Mouse (Mus musculus): ENCODE measurements around the gene Steap3. TPM values are rescaled to one million over a fixed set of nuclear protein-coding genes. Genes with fewer than 3 reads are reported as not detected.
A peak's percentile ranks its signal among the peaks of the same experiment; 100 is the strongest.

Steap3 gene
- polyA plus RNA-seq, 1 experiment from 2014 or later: 2.4 TPM

DNA sequence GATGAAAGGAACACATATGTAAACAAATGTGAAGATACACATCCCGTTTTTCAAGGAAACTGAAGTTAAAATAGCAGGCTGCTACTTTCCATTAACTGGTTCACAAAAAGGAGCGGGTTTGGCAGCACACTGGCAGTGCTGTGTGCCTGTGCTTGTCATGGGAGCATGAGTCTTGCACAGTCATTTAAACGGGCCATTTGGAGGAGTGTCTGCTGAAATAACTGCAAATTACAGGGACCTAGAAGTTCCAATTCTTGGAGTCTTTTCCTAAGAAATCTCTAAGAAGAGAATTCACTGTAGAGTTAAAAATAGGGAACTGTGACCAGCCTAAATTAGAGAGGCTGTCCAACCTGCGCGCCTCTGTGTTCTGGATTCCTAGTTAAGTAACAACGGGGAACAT lies 81.6 kb downstream of the Steap3 start:
- no peak overlapping the region for H3K4me2 ChIP-seq (replicated peaks)
- 88% methylated on average over 6 of the region's 6 CpGs for WGBS
- H3K36me3 ChIP-seq: no peaks in the 10 kb centered on the region
- H3K4me3 ChIP-seq: no peak overlapping the region
- H3K27ac ChIP-seq: no peak overlapping the region
- no peak overlapping the region for H3K9ac ChIP-seq
- peaks cover 4% of the 10 kb centered on the region; the same call in 1 of the 2 replicates for H3K4me1 ChIP-seq
- ATAC-seq (ENCODE audit: low FRiP score): no peak
- no peaks in the 10 kb centered on the region for H3K9me3 ChIP-seq (replicated peaks)
- H3K27me3 ChIP-seq: no peaks in the 10 kb centered on the region

DNA sequence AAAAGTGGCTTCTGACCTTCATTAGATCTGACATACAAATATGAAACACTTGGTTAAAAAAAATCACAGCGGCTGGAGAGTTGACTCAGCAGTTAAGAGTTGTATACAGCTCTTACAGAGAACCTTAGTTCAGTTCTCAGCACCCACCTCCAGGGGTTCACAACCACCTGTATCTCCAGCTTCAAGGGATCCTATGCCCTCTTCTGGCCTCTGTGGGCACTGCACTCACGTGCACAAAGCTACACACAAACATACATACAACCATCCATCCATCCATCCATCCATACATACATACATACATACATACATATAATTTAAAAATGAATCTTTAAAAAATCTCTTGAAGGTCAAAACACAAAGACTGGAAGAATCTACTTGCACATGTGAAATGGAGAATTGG lies 82.2 kb downstream of the Steap3 start:
- Histone ChIP-seq H3K9ac (no peak overlapping the region), H3K4me2 (replicated peaks) (no peak overlapping the region), H3K4me3 (no peak overlapping the region), H3K4me1 (peaks cover 3% of the 10 kb centered on the region; the same call in 1 of the 2 replicates), H3K36me3 (no peaks in the 10 kb centered on the region), H3K27ac (no peak overlapping the region), H3K27me3 (no peaks in the 10 kb centered on the region), H3K9me3 (replicated peaks) (no peaks in the 10 kb centered on the region)
- WGBS: 93% methylated on average over 2 of the region's 2 CpGs
- no peak for ATAC-seq (ENCODE audit: low FRiP score)

DNA sequence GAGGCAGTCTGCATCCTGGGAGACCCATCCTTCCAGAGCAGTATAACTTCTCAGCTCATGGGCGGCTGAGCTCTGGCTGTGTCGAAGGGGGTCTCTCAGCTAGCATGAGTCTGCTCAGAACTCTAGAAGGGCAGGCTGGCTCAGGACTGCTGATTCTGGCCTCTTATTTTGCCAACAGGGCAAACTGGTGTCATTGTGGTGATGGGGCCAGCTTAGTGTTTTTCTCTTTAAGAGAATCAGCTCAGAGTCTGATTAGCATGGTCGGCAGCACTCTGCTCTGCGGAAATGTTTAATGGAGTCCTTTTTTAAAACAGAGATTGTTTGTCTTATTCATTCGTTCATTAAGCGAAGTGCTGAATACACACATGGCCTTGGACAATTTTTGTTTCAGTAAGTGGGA lies 83.3 kb downstream of the Steap3 start:
- no peaks in the 10 kb centered on the region for H3K9me3 ChIP-seq (replicated peaks)
- WGBS: 90% methylated on average over 6 of the region's 6 CpGs
- no peak for ATAC-seq (ENCODE audit: low FRiP score)

DNA sequence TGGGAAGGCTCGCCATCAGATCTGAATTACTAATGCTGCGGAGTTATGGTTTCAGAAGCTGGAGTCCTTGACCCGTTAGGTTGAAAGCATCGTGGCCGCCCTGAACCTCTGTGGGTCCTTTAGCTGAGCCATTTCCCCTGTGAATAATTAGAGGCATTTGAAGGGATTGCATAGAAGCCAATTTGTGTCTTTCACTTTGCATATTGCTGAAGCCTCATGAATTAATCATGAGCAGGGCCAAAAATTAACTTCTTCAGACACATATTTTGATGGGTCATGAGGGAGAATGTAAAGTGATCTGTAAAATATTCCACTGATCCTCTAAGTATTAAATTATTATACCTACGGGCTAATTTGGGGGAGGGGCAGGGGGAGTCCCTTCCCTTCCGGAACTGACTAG lies 85.4 kb downstream of the Steap3 start:
- peaks cover 3% of the 10 kb centered on the region; the same call in 1 of the 2 replicates for H3K4me1 ChIP-seq
- no peaks in the 10 kb centered on the region for H3K27me3 ChIP-seq
- no peak overlapping the region for H3K4me2 ChIP-seq (replicated peaks)
- no peaks in the 10 kb centered on the region for H3K36me3 ChIP-seq
- 46% methylated on average over 7 of the region's 7 CpGs for WGBS
- H3K27ac ChIP-seq: no peak overlapping the region
- peak; percentile 54; the same call in 1 of the 2 replicates for ATAC-seq (ENCODE audit: low FRiP score)
- H3K4me3 ChIP-seq: no peak overlapping the region
- no peaks in the 10 kb centered on the region for H3K9me3 ChIP-seq (replicated peaks)
- no peak overlapping the region for H3K9ac ChIP-seq

More for the DNA sequence above, 83.3 kb downstream of the Steap3 start:
- Histone ChIP-seq H3K4me1 (peaks cover 3% of the 10 kb centered on the region; the same call in 1 of the 2 replicates), H3K27me3 (no peaks in the 10 kb centered on the region), H3K9ac (no peak overlapping the region), H3K27ac (no peak overlapping the region), H3K36me3 (no peaks in the 10 kb centered on the region), H3K4me3 (no peak overlapping the region), H3K4me2 (replicated peaks) (no peak overlapping the region)

DNA sequence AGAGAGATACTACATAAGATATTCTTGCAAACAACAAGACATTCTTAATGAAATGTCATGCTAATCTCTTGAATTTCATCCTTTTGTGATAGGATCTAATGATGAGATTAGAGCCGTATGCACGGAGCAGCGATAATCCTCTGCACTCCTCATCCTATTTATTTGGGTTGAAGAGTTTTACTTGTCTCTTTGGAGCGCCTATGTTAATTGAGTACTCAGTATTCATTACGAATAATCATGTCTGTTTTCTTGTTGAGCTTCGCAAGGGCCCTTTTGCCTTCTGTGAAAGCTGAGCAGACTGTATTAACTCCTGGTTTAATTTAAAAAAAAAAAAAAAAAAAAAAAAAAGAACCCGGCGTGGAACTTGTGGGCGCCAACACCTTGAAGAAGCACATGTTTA lies 85.8 kb downstream of the Steap3 start:
- Histone ChIP-seq H3K9me3 (replicated peaks) (no peaks in the 10 kb centered on the region), H3K36me3 (no peaks in the 10 kb centered on the region), H3K9ac (no peak overlapping the region), H3K4me1 (peaks cover 3% of the 10 kb centered on the region; the same call in 1 of the 2 replicates), H3K4me3 (no peak overlapping the region), H3K27ac (no peak overlapping the region), H3K27me3 (no peaks in the 10 kb centered on the region), H3K4me2 (replicated peaks) (no peak overlapping the region)
- WGBS: 59% methylated on average over 9 of the region's 9 CpGs
- ATAC-seq (ENCODE audit: low FRiP score): 0 out of 2 replicates have a peak, but pooled peaks have one; percentile 38

DNA sequence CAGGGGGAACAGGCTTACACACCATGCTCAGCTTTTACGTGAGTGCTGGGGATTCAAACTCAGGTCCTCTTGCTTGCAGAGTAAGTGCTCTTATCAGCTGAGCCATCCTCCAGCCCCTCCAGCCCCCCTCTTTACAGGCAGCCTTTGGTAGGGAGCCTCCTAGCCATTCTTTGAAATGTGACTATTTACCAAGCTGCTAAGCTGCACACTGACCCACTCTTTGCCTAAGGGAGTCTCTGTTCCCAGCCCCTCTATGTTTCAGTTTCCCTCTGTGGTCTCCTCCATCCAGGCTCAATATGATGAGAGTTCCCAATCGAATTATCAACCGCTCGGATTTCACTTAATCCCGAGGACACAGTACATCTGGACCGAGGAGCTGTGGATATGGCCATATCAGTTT lies 86.3 kb downstream of the Steap3 start:
- Histone ChIP-seq H3K27ac (no peak overlapping the region), H3K4me3 (no peak overlapping the region), H3K27me3 (no peaks in the 10 kb centered on the region), H3K9ac (no peak overlapping the region), H3K4me1 (peaks cover 3% of the 10 kb centered on the region; the same call in 1 of the 2 replicates), H3K36me3 (no peaks in the 10 kb centered on the region), H3K4me2 (replicated peaks) (no peak overlapping the region), H3K9me3 (replicated peaks) (no peaks in the 10 kb centered on the region)
- ATAC-seq (ENCODE audit: low FRiP score): 0 out of 2 replicates have a peak, but pooled peaks have one; percentile 38
- WGBS: 61% methylated on average over 6 of the region's 6 CpGs

DNA sequence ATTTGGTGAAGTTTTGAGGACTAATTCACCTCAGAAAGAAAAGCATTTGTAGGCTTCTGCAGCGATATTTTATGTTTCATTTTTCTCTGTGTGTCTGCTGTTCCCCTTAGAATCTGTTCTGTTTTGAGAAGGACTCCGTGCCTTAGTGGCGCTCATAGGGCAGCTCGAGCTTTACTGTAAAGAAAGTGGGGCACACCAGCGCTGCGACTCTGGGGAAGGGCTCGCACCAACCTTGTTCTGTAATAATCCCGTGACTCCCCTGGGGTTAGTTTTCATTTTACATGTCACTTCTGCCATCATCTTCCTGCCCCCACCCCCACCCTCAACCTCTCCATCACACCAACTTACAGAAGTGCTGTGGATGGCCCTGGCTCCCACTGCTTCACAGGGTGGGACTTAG lies 95.4 kb downstream of the Steap3 start:
- H3K36me3 ChIP-seq: no peaks in the 10 kb centered on the region
- no peaks in the 10 kb centered on the region for H3K27me3 ChIP-seq
- ATAC-seq (ENCODE audit: low FRiP score): no peak
- 94% methylated on average over 8 of the region's 8 CpGs for WGBS
- H3K9me3 ChIP-seq (replicated peaks): no peaks in the 10 kb centered on the region
- H3K27ac ChIP-seq: no peak overlapping the region
- no peak overlapping the region for H3K4me3 ChIP-seq
- no peak overlapping the region for H3K9ac ChIP-seq
- H3K4me1 ChIP-seq: peaks cover 8% of the 10 kb centered on the region; the same call in 1 of the 2 replicates
- no peak overlapping the region for H3K4me2 ChIP-seq (replicated peaks)

DNA sequence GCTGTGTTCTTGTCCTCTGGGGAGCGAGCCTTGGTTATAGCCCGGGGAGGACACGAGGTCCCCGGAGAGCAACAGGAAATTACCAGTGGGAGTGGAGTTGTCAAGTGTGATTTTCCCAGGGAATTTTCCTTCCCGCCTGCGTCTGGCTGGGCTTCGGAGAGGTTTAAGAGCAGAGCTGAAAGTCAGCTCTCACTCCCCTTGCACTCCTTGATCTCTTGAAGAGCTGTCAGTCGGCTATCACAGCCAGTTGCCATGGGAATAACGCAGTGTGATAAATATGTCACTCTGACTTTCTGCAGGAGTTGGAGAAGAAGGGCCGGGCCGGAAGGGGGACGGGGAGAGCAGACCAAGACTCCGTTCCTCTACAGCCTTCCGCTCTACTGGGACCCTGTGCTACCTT lies 96.2 kb downstream of the Steap3 start:
- Histone ChIP-seq H3K4me2 (replicated peaks) (no peak overlapping the region), H3K4me3 (no peak overlapping the region), H3K27me3 (no peaks in the 10 kb centered on the region), H3K36me3 (no peaks in the 10 kb centered on the region), H3K27ac (no peak overlapping the region), H3K4me1 (peaks cover 8% of the 10 kb centered on the region; the same call in 1 of the 2 replicates), H3K9me3 (replicated peaks) (no peaks in the 10 kb centered on the region), H3K9ac (no peak overlapping the region)
- 48% methylated on average over 14 of the region's 14 CpGs for WGBS
- ATAC-seq (ENCODE audit: low FRiP score): no peak

DNA sequence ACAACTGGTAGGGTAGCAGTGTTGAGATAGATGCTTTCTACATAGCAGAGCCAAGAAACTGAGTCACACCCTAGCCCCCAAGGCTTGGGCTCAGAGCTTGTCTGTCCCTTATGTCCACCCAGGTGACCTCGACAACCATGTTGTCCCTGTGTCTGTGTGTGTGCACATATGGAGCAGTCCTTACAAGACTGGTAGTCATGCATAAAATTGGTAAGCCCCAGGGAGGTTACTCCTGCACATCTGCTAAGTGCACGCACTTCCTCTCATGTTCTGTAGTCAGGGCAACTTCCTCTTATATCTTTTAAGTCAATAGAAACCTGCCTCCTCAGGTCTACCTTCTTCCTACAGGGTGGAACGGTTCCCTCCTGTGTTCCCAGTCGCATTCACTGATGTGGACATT lies 97.5 kb downstream of the Steap3 start:
- WGBS: 87% methylated on average over 4 of the region's 4 CpGs
- Histone ChIP-seq H3K4me2 (replicated peaks) (no peak overlapping the region), H3K9me3 (replicated peaks) (no peaks in the 10 kb centered on the region), H3K27ac (no peak overlapping the region), H3K36me3 (no peaks in the 10 kb centered on the region), H3K9ac (no peak overlapping the region), H3K4me3 (no peak overlapping the region), H3K27me3 (no peaks in the 10 kb centered on the region), H3K4me1 (peaks cover 8% of the 10 kb centered on the region; the same call in 1 of the 2 replicates)
- no peak for ATAC-seq (ENCODE audit: low FRiP score)

DNA sequence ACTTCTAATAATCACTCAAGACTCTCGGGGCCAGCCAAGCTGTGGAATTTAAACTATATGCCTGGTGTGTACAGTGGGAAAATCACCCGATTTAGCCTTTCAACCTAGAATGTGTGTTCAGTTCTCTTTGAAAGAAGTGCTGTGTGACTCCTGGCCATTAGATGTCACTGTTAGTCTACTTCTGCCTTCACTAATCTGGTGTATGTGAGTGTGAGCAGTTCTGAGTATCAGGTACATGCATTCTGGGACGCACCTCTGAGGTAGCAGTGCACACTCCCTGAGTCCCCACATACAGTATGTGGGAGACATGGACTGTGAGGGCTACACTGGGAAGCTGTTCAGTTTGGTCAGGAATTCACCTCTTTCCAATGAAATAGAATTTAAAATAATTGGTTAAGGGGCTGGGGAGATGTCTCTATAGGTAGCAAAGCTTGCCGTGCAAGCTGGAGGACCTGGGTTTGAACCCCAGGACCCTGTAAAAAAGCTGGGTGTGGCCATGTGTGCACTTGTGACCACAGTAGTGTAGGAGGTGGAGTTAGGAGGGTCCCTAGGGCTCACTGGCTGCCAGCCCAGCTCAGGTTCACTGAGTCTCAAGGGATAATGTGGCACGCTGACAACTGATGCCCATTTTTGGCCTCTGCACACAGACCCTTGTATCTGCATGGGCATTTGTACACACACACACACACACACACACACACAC lies 100.5 kb downstream of the Steap3 start:
- no peaks in the 10 kb centered on the region for H3K27me3 ChIP-seq

DNA sequence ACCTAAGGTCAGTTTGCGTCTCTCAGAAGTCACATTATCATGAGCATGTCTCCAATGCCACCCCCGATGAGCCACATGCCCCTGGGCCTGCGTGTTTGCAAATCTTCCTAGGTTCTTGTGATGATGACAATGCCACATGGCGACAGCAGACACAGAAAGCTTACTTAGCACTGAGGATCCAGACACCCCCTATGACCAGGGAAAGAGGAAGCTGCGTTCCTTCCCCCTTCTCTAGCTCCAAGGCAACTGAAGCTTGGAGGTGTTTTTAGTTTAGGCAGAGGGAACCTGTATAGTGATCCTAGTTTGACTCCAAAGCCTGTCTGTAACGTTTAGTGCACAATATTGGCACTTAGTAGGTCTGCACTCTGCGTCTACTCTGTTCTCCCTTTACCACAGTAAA lies 102.2 kb downstream of the Steap3 start:
- no peak for ATAC-seq (ENCODE audit: low FRiP score)
- 82% methylated on average over 7 of the region's 7 CpGs for WGBS
- H3K9me3 ChIP-seq (replicated peaks): no peaks in the 10 kb centered on the region

More for the DNA sequence above, 100.5 kb downstream of the Steap3 start:
- Histone ChIP-seq H3K4me2 (replicated peaks) (no peak overlapping the region), H3K36me3 (no peaks in the 10 kb centered on the region), H3K9ac (no peak overlapping the region), H3K4me3 (no peak overlapping the region), H3K27ac (no peak overlapping the region), H3K4me1 (peaks cover 8% of the 10 kb centered on the region; the same call in 1 of the 2 replicates), H3K9me3 (replicated peaks) (no peaks in the 10 kb centered on the region)
- ATAC-seq (ENCODE audit: low FRiP score): peak; percentile 78
- WGBS: 64% methylated on average over 5 of the region's 5 CpGs

DNA sequence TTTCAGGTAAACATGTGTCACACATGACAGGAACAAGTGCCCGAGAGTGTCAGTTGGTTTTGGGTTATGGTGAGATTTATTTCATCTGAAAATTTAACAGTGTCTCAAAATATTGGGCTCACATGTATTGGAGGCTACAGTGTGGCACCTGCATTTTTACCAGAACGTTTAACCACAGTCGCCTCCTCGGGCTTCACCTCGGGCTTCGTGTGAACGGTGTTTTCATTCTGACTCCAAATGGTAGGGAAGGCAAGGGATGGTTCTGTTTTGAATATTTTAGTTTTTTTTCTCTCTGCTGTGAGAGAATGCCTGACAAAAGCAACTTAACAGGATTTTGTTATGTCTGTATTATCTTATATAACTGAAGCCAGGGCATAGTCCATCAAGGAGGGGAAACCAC lies 103.8 kb downstream of the Steap3 start:
- Histone ChIP-seq H3K4me3 (no peak overlapping the region), H3K9me3 (replicated peaks) (no peaks in the 10 kb centered on the region), H3K4me1 (no peaks in the 10 kb centered on the region), H3K27ac (no peak overlapping the region), H3K9ac (no peak overlapping the region), H3K4me2 (replicated peaks) (no peak overlapping the region), H3K27me3 (no peaks in the 10 kb centered on the region), H3K36me3 (no peaks in the 10 kb centered on the region)
- 90% methylated on average over 7 of the region's 7 CpGs for WGBS
- ATAC-seq (ENCODE audit: low FRiP score): no peak

More for the DNA sequence above, 102.2 kb downstream of the Steap3 start:
- Histone ChIP-seq H3K27me3 (no peaks in the 10 kb centered on the region), H3K4me2 (replicated peaks) (no peak overlapping the region), H3K4me1 (no peaks in the 10 kb centered on the region), H3K9ac (no peak overlapping the region), H3K4me3 (no peak overlapping the region), H3K27ac (no peak overlapping the region), H3K36me3 (no peaks in the 10 kb centered on the region)

DNA sequence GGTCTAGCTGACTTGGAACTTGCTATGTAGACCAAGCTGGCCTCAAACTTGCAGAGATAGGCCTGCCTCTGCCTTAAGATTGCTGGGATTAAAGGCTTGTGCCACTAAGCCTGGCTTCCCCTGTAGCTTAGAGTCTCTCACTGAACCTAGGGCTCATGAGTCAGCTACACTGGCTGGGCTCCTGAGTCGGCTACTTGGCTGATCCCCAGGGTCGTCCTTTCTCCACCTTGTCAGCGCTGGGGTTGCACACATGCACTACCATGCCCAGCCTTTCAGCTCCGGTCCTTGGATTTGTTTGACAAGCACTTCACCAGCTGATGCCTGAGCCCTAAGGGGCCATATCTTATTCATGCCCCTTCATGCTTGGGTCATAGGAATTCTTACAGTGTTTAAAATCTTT lies 104.5 kb downstream of the Steap3 start:
- H3K9me3 ChIP-seq (replicated peaks): no peaks in the 10 kb centered on the region
- H3K9ac ChIP-seq: no peak overlapping the region
- 68% methylated on average over 4 of the region's 4 CpGs for WGBS
- H3K4me3 ChIP-seq: no peak overlapping the region
- ATAC-seq (ENCODE audit: low FRiP score): no peak
- H3K4me2 ChIP-seq (replicated peaks): no peak overlapping the region
- H3K27ac ChIP-seq: no peak overlapping the region
- no peaks in the 10 kb centered on the region for H3K36me3 ChIP-seq
- no peaks in the 10 kb centered on the region for H3K4me1 ChIP-seq
- no peaks in the 10 kb centered on the region for H3K27me3 ChIP-seq

Data from hindbrain, embryonic 12.5 days (tissue).